Mouse (Mus musculus): Measurements from ENCODE around the gene Myof.

The Myof gene

GRCm38 (mm10) chr19:38043281-38043981 lies at the start of gene Myof:
TSS of gene Myof (minus strand) at chr19:38043577.
- in situ Hi-C loops (cut with MboI; ENCODE audit: low sequenced_read_pairs): no loop called here

DNA sequence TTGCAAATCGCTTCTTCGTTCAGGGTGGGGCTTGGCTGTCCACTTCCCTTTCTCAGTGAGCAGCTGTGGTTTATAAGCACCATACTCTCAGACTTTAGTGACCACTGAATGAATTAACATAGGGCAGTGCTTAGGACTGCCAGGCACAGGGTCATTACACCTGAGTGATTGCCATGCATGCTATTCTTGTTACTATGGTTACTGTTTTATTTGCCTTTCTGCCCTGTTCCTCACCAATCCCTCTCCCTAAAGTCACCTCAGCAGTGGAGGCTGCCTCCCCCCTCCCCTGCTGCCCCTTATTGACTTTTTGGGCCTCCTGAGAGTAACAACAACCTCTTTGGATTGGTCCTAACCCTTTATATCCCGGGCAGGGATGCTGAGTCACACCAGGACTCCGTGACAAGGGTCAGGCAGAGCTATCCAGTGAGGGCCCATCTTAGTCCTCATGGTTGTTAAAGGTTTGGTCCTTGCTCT lies 48.2 kb upstream of the Myof start:
- in situ Hi-C loops (cut with MboI; ENCODE audit: low sequenced_read_pairs): no loop called here

GRCm38 (mm10) chr19:38089358-38089757 lies 46.0 kb upstream of the Myof start:
- in situ Hi-C loops (cut with MboI; ENCODE audit: low sequenced_read_pairs): loop anchor here (10.0 kb wide), 1 partner anchor 105 kb away; no protein-coding TSS in a partner anchor

GRCm38 (mm10) chr19:38086948-38087551 lies 43.7 kb upstream of the Myof start:
- in situ Hi-C loops (cut with MboI; ENCODE audit: low sequenced_read_pairs): loop anchor here (10.0 kb wide), 1 partner anchor 108 kb away; no protein-coding TSS in a partner anchor

- in situ Hi-C loops (cut with MboI; ENCODE audit: low sequenced_read_pairs): loop anchor here (10.0 kb wide), 1 partner anchor 109 kb away; no protein-coding TSS in a partner anchor
Measured at GRCm38 (mm10) chr19:38085841-38086240, 42.5 kb upstream of the Myof start.

- in situ Hi-C loops (cut with MboI; ENCODE audit: low sequenced_read_pairs): loop anchor here (10.0 kb wide), 1 partner anchor 112 kb away; no protein-coding TSS in a partner anchor
Measured at GRCm38 (mm10) chr19:38082931-38083525, 39.7 kb upstream of the Myof start.

- in situ Hi-C loops (cut with MboI; ENCODE audit: low sequenced_read_pairs): loop anchor here (10.0 kb wide), 1 partner anchor 113 kb away; no protein-coding TSS in a partner anchor
Measured at GRCm38 (mm10) chr19:38081361-38081760, 38.0 kb upstream of the Myof start.

- in situ Hi-C loops (cut with MboI; ENCODE audit: low sequenced_read_pairs): no loop called here
Measured at GRCm38 (mm10) chr19:38077851-38078540, 34.6 kb upstream of the Myof start.

DNA sequence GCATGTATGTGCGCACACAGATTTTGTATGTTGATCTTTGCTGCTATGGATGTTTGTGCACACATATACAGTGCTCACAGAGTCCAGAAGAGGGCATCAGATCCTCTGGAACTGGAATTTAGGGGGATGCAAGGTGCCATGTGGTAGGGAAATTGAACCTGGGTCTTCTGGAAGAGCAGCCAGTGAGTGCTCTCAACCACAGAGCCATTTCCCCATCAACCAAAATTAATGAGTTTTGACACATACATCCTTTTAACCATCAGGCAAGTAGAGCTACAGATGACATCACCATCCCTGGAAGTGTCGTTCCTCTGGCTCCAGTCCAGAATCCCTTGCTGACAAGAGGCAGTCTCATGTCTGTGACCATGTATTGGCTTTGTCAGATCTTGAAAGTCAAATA lies 32.9 kb upstream of the Myof start:
- in situ Hi-C loops (cut with MboI; ENCODE audit: low sequenced_read_pairs): no loop called here

GRCm38 (mm10) chr19:38075051-38075450 lies 31.7 kb upstream of the Myof start:
- in situ Hi-C loops (cut with MboI; ENCODE audit: low sequenced_read_pairs): no loop called here

DNA sequence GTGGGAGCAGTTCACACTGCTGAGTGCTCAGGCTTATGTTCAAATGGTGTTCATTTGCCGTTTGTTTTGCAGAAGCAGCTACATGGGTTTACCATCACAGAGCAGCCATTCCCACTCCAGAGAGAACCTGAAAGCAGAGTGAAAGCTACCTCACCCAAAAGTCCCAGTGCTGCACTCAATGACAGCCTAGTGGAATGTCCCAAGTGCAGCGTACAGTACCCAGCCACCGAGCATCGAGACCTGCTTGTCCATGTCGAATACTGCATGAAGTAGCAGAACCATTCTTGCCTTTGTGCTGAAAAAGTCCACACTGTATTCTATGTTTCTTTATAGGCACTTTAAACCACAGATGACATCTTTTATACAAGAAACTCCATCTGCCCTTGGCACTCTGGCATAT lies 29.8 kb upstream of the Myof start:
- in situ Hi-C loops (cut with MboI; ENCODE audit: low sequenced_read_pairs): no loop called here

DNA sequence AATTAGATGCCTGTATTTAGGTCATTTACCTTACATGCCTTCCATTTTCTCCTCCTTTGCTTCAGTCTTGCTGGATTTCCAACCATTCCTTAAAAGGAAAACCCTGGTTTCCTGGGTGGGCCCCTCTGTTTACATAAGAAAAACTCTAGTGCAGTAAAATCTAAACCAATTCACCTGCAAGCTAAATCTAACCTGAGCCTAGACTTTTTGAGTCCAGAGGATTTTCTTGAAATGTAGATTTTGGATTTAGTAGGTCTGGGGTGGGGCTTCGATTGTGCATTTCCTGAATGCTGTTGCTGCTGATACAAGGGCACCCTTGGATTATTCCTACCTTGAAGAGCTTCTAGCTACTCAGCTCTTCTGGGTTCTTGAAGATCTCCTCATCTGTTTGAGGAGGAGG lies 20.7 kb upstream of the Myof start:
- in situ Hi-C loops (cut with MboI; ENCODE audit: low sequenced_read_pairs): no loop called here

DNA sequence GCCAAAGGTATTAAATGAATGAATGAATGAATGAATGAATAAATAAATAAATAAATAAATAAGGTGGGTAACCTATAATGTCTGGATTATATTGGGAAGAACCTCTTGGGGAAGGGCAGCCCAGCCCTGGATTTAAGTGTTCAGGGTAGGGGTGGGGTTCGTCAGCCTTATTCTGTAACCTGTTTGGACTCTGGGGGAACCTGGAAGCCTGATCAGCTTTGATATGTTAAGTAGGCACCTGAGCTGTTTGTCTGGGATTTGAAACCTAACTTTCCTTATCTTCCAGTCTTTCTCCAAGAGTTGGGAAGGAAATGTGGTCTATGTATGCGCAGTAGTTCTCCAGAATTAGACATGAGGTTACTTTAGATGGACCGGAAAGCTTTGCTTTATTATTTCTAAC lies 19.8 kb upstream of the Myof start:
- in situ Hi-C loops (cut with MboI; ENCODE audit: low sequenced_read_pairs): no loop called here

DNA sequence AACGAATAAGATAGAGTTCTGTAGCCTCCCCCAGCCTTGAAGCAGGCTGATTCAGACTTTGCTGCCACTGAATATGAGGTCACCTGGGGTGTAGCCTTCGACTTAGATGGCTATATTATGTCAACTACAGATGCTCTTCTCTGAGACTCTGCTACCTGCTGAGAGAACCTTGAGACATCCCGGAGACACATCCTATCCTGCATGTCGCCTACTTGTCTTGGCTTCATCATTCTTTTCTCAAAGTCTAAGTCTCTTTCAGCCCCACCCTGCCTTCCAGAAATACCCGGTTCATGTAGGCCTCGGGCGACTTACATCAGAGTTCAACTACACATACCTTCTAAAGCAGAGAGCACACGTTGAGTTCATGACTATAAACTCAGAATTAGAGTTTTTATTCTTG lies 13.6 kb upstream of the Myof start:
- in situ Hi-C loops (cut with MboI; ENCODE audit: low sequenced_read_pairs): no loop called here

DNA sequence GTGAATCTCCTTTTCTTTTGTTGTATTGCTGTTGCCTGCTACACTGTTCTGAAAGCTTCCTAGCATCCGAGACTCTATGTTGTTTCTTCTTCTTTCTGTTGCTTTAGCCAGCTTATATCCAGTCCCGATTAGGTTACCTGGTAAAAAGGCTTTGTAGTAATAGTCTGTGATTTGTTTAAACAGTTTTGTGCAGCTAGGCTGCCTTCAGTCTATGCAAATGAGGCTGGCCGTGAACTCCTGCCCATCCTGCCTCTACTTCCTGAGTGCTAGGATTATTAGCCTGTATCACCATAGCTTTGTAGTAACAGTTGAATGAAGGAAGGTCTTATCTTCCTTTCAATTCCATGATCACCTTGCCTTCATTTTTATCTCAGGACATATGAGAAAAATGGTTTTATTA lies 12.9 kb upstream of the Myof start:
- in situ Hi-C loops (cut with MboI; ENCODE audit: low sequenced_read_pairs): no loop called here

- in situ Hi-C loops (cut with MboI; ENCODE audit: low sequenced_read_pairs): no loop called here
Measured at GRCm38 (mm10) chr19:38055798-38056197, 12.4 kb upstream of the Myof start.

- in situ Hi-C loops (cut with MboI; ENCODE audit: low sequenced_read_pairs): loop anchor here (5.0 kb wide), 1 partner anchor 102 kb away; no protein-coding TSS in a partner anchor
Measured at GRCm38 (mm10) chr19:38054720-38055192, 11.4 kb upstream of the Myof start, which contains the start of gene Cep55. TSS of gene Cep55 (plus strand) at chr19:38055011.

DNA sequence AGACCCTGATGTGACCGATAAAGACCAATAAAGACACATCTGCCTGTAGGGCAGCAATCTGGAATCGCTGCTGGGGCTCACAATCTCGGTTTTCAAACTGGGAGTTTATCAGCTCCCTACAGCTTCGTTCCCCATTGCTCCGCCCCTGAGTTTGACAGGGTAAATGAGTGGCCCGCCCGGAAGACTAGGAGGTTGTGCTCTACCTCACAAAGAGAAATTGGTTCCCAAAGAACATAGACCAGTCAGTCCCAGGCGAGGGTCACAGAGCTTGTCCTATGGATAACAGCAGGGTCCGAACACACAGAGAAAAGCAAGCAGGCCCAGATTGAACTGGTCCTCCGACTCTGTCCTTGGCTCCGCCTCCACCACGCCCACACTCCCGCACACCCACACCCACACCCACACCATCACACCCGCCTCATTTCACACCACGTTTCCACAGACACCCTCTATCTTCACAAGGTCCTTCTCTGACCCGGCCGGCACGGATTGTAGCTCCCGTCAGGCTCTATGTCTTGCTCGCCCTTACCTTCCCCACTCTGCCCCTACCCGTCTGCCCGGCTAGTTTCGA lies 10.9 kb upstream of the Myof start:
- in situ Hi-C loops (cut with MboI; ENCODE audit: low sequenced_read_pairs): loop anchor here (5.0 kb wide), 1 partner anchor 102 kb away; no protein-coding TSS in a partner anchor

DNA sequence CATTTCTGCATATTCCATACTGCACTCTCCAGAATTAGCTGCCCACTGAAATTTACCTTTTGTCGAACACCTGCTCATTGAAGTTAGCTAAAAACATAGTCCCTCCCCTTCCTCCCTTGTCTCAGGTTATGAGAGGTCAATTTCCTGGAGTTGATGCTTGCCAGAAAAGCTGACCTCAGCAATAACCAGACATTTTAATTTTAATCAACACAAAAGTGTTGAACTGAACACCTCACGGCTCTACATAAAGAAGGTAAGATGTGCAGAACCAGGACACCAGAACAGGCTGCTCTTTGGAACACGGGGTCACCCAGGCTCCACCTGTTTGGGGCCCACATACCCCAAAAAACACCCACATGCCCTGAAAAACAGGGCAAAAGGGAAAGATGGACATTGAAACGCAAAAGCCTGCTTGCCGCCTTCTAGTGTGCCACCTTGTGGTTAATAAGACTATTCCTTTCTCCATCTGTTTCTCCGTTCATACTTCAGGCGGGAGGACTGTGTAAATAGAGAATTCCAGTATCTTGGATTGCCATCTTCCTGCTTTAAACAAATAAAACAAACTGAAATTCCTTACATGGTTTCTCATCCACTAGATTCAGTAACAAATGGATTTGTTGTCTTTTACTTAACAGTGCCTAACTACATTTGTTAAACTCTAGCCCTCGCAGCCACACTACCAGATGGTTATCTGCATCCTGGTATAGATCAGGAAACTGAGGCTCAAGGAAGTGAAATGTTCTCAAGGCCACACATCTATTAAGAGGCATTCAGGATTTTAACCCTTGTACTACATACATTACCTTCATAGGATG lies 10.1 kb upstream of the Myof start:
- in situ Hi-C loops (cut with MboI; ENCODE audit: low sequenced_read_pairs): loop anchor here (5.0 kb wide), 1 partner anchor 101 kb away; no protein-coding TSS in a partner anchor
